Mouse (Mus musculus) kidney, adult 2 months (tissue): ENCODE data around the gene Inhbb.

Experiments used
- CTCF ChIP-seq: fragments of 200-500 bp; conservative IDR thresholded peaks from 2 replicates; pipeline ENCODE4 v1.5.1; 2011; ENCODE audit warnings: low read depth, mild to moderate bottlenecking, control low read depth, low read length, moderate library complexity, mixed read lengths; ENCODE audit not compliant: insufficient read depth, insufficient read length
- POLR2A ChIP-seq: fragments of 200-500 bp; IDR thresholded peaks from one replicate; pipeline ENCODE4 v1.6.1; 2011; ENCODE audit warnings: low read depth, low read length, control low read depth

DNA sequence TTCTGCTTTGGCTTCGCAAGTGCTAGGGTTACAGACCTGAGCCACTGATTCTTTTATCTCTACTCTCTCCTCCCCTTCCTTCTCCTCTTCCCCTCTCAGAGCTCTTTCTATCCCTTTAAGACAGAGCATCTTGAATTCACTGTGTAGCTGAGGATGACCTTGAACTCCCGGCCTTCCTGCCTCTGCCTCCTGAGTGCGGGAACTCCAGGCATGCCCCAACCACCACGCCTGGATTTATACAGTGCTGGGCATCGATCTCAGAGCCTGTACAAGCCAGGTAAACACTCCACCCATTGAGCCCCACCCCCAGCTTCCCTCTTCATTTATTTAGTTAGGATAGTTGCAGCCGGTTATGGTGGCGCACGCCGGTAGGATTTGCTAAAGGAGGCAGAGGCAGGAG is 20.9 kb upstream of the Inhbb start:
- TF ChIP-seq POLR2A = no peak
- no peak for TF ChIP-seq CTCF
